Mouse (Mus musculus) lung, postnatal 10 days (tissue): ENCODE data around the gene Zfp963.
"Not testable (repeated sequence)": the region's sequence is repeated elsewhere in the genome, so short reads cannot be mapped to it uniquely, and the experiment has no call there.

Experiments used
- DNase-seq: peaks from one replicate; pipeline ENCODE4 v3.0.0; 2021

The Zfp963 gene

DNA sequence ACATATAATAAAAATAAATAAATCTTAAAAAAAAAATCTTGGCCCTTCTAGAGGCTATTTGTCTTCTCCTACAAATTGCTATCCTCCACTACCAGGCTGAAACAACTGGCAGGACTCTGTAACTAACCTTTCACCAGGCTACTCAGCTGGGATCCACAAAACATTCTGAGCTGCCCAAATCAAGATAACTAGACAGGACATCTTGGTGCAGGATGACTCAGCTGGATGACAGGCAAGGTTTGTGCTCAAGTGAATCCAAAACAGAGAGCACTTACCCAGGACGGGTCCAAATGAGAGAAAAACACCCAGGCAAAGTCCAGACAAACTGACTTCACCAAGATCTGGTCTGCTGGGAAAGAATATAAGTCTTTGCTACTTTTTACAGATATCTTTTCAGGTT is 14.3 kb downstream of the Zfp963 start:
- DNase-seq = no peak

DNA sequence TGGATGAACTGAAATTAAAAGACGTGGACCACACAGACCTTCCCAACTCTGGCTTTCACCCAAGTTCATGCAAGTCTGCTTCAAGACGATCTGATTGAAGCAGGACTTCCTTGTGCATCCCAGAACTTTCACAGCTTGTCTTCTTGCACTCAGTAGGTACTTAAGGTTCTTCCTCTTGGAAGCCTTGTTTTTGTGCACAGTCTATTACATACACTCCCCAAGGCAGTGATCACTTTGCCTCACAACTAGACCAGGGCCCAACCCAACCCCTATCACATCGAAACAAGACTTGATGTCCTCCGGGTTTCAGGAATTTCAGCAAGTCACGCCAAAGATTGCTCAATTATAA is 32.6 kb downstream of the Zfp963 start:
- DNase-seq = no peak

- peak; percentile 97 for DNase-seq
Observed at GRCm38 (mm10) chr8:69716403-69717231, 33.2 kb downstream of the Zfp963 start.

DNA sequence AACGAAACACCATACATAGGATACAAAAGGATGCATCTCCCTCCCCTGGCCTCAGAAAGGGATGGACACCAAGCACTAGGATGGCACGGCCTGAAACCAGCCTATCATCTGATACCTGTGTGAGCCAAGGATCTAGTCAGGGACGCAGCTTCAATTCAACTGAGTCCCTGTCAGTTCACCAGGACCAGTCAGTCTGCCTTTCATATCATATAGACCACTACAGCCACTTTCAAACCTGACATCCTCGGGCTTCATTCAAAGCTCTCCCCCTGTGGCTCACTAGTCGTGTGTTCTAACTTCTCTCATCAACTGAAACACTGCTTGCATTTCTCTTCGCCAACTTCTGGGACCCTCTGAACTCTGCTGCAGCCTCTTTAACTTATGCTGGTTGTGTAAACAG is 34.4 kb downstream of the Zfp963 start:
- DNase-seq = no peak

GRCm38 (mm10) chr8:69713516-69713915 is 36.3 kb downstream of the Zfp963 start:
- DNase-seq = no peak

DNA sequence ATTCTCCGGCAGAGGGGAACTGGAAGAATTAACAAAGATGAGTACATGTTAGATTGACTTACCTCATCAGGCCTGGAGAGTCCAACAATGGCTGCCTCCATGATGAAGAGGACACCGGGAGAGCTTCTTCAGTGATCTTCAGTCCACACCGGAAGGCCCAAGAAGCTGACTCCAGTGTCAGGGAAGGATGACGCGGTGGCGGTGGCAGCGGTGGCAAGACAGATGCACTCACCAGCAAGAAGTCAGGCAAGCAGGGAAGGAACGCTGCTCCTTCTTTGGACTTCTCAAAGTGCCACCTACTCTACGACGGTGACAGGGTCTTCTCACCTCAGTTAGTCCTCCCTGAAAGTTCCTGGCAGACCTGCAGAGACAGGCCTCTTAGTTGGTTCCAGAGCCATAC is 39.1 kb downstream of the Zfp963 start, which contains the start of gene Zfp869:
TSS of gene Zfp869 (minus strand) at position 101 of the 400 bp plus-strand sequence.
- DNase-seq = not testable (repeated sequence)

GRCm38 (mm10) chr8:69701810-69702209 is 48.0 kb downstream of the Zfp963 start:
- no peak for DNase-seq
